Mouse (Mus musculus): Measurements from ENCODE around the gene Msh5. TPM values are rescaled to one million over a fixed set of nuclear protein-coding genes. Genes with fewer than 3 reads are reported as not detected.

Msh5 gene
- polyA plus RNA-seq, 1 experiment from 2014 or later = 3.9 TPM

- H3K4me1 ChIP-seq (replicated peaks) = peaks cover 49% of the 10 kb centered on the region
- 36% methylated on average over 10 of the region's 10 CpGs for WGBS
- H3K36me3 ChIP-seq = peaks cover 35% of the 10 kb centered on the region
- H3K4me3 ChIP-seq = peak overlapping the region; percentile 54
- H3K9me3 ChIP-seq = no peaks in the 10 kb centered on the region
- peaks cover 68% of the 10 kb centered on the region for H3K27me3 ChIP-seq (ENCODE audit: insufficient read depth, poor library complexity, severe bottlenecking)
- DNase-seq (ENCODE audit: low spot score) = no peak
- H3K27ac ChIP-seq = no peak overlapping the region; the same call in 1 of the 2 replicates
Measured at GRCm38 (mm10) chr17:35064378-35064877, 17.9 kb upstream of the Msh5 start.

- 93% methylated on average over 3 of the region's 3 CpGs for WGBS
- Histone ChIP-seq H3K27ac (no peak overlapping the region), H3K4me3 (no peak overlapping the region), H3K36me3 (peaks cover 35% of the 10 kb centered on the region), H3K9me3 (no peaks in the 10 kb centered on the region), H3K27me3 (ENCODE audit: insufficient read depth, poor library complexity, severe bottlenecking) (peaks cover 62% of the 10 kb centered on the region), H3K4me1 (replicated peaks) (peaks cover 54% of the 10 kb centered on the region)
- no peak for DNase-seq (ENCODE audit: low spot score)
Measured at GRCm38 (mm10) chr17:35063466-35063865, 16.9 kb upstream of the Msh5 start.

DNA sequence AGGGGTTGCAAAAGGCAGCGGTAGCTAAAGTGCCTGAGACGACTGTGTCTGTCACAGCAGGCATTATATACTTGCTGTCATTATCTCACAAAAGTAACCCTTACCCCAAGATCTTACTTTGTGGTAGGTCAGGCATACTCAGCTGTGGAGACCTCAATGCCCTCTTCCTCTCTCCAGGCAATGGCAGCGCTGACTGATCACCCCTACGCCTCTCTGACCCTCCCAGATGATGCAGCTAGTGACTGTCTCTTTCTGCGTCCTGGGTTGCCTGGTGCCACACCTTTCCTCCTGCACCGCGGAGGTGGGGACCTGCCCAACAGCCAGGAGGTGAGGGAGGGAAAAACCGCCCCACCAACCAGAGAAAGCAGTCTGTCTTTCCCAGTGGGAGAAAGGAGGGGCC is 14.8 kb upstream of the Msh5 start:
- Histone ChIP-seq H3K27me3 (ENCODE audit: insufficient read depth, poor library complexity, severe bottlenecking) (peaks cover 42% of the 10 kb centered on the region), H3K4me1 (replicated peaks) (peaks cover 61% of the 10 kb centered on the region), H3K9me3 (no peaks in the 10 kb centered on the region), H3K27ac (no peak overlapping the region), H3K4me3 (peak overlapping the region; percentile 93; the same call in 1 of the 2 replicates), H3K36me3 (peaks cover 56% of the 10 kb centered on the region)
- no peak for DNase-seq (ENCODE audit: low spot score)
- WGBS = 87% methylated on average over 8 of the region's 8 CpGs

DNA sequence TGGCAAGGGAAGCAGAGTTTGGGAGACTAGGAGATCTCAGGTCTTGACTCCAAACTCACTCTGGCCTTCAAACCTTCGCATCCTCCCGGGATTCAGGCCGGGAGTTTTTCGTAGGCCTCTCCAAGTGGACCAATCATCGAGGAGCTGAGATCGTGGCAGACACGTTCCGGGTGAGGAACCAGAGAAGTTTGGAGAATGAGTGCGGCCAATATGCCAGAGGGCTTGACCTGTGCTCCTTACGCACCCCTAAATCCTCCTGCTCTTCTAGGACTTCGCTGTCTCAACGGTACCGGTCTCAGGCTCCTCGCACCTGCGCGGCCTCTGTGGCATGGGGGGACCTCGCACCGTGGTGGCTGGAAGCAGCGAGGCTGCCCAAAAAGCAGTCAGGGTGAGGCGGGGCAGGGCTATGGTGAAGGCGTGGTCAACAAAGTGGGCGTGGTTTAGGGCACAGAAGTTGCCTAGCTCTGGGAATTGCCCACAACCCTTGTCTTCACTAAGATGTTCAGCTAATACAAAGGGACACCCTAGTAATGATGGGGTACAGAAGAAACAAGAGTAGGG is 14.3 kb upstream of the Msh5 start:
- Histone ChIP-seq H3K9me3 (no peaks in the 10 kb centered on the region), H3K4me1 (replicated peaks) (peaks cover 59% of the 10 kb centered on the region), H3K27me3 (ENCODE audit: insufficient read depth, poor library complexity, severe bottlenecking) (peaks cover 37% of the 10 kb centered on the region), H3K27ac (peak overlapping the region; percentile 62; the same call in 1 of the 2 replicates), H3K36me3 (peaks cover 60% of the 10 kb centered on the region), H3K4me3 (peak overlapping the region; percentile 93)
- WGBS = 58% methylated on average over 22 of the region's 22 CpGs
- no peak for DNase-seq (ENCODE audit: low spot score)

GRCm38 (mm10) chr17:35060071-35060470 is 13.5 kb upstream of the Msh5 start:
- no peak for DNase-seq (ENCODE audit: low spot score)
- WGBS = 27% methylated on average over 14 of the region's 14 CpGs
- peak overlapping the region; percentile 93 for H3K4me3 ChIP-seq
- H3K4me1 ChIP-seq (replicated peaks) = peaks cover 51% of the 10 kb centered on the region
- no peaks in the 10 kb centered on the region for H3K9me3 ChIP-seq
- peaks cover 29% of the 10 kb centered on the region for H3K27me3 ChIP-seq (ENCODE audit: insufficient read depth, poor library complexity, severe bottlenecking)
- H3K36me3 ChIP-seq = peaks cover 68% of the 10 kb centered on the region
- H3K27ac ChIP-seq = peak overlapping the region; percentile 99

GRCm38 (mm10) chr17:35058911-35059892 is 12.7 kb upstream of the Msh5 start, which contains the start of gene Ddah2:
Ddah2 (plus strand) TSS chr17:35059035.
- peak; percentile 95 for DNase-seq (ENCODE audit: low spot score)
- H3K36me3 ChIP-seq = peaks cover 76% of the 10 kb centered on the region
- H3K27me3 ChIP-seq (ENCODE audit: insufficient read depth, poor library complexity, severe bottlenecking) = peaks cover 21% of the 10 kb centered on the region
- peaks cover 42% of the 10 kb centered on the region for H3K4me1 ChIP-seq (replicated peaks)
- H3K4me3 ChIP-seq = peak within 1 kb of the TSS; percentile 93
- under 1% methylated on average over 57 of the region's 57 CpGs for WGBS
- 0 out of 2 replicates have a peak, but pooled peaks cover 2% of the 10 kb centered on the region for H3K9me3 ChIP-seq
- H3K27ac ChIP-seq = peak within 1 kb of the TSS; percentile 99

GRCm38 (mm10) chr17:35058316-35058715 is 11.8 kb upstream of the Msh5 start:
- WGBS = 74% methylated on average over 9 of the region's 9 CpGs
- H3K9me3 ChIP-seq = 0 out of 2 replicates have a peak, but pooled peaks cover 5% of the 10 kb centered on the region
- DNase-seq (ENCODE audit: low spot score) = no peak
- H3K4me3 ChIP-seq = peak overlapping the region; percentile 93
- H3K27me3 ChIP-seq (ENCODE audit: insufficient read depth, poor library complexity, severe bottlenecking) = peaks cover 12% of the 10 kb centered on the region
- H3K36me3 ChIP-seq = peaks cover 83% of the 10 kb centered on the region
- H3K27ac ChIP-seq = peak overlapping the region; percentile 99
- H3K4me1 ChIP-seq (replicated peaks) = peaks cover 38% of the 10 kb centered on the region

- 73% methylated on average over 3 of the region's 3 CpGs for WGBS
- 0 out of 2 replicates have a peak, but pooled peaks cover 6% of the 10 kb centered on the region for H3K27me3 ChIP-seq (ENCODE audit: insufficient read depth, poor library complexity, severe bottlenecking)
- H3K9me3 ChIP-seq = 0 out of 2 replicates have a peak, but pooled peaks cover 5% of the 10 kb centered on the region
- DNase-seq (ENCODE audit: low spot score) = no peak
- H3K4me3 ChIP-seq = no peak overlapping the region
- peaks cover 44% of the 10 kb centered on the region for H3K4me1 ChIP-seq (replicated peaks)
- no peak overlapping the region for H3K27ac ChIP-seq
- peaks cover 83% of the 10 kb centered on the region for H3K36me3 ChIP-seq
Measured at GRCm38 (mm10) chr17:35057090-35057489, 10.5 kb upstream of the Msh5 start.

GRCm38 (mm10) chr17:35055691-35056495 is 9.3 kb upstream of the Msh5 start:
- peaks cover 44% of the 10 kb centered on the region for H3K4me1 ChIP-seq (replicated peaks)
- peaks cover 73% of the 10 kb centered on the region for H3K36me3 ChIP-seq
- H3K4me3 ChIP-seq = no peak overlapping the region
- H3K27me3 ChIP-seq (ENCODE audit: insufficient read depth, poor library complexity, severe bottlenecking) = no peaks in the 10 kb centered on the region
- DNase-seq (ENCODE audit: low spot score) = no peak
- no peak overlapping the region for H3K27ac ChIP-seq
- 92% methylated on average over 7 of the region's 7 CpGs for WGBS
- 0 out of 2 replicates have a peak, but pooled peaks cover 5% of the 10 kb centered on the region for H3K9me3 ChIP-seq

DNA sequence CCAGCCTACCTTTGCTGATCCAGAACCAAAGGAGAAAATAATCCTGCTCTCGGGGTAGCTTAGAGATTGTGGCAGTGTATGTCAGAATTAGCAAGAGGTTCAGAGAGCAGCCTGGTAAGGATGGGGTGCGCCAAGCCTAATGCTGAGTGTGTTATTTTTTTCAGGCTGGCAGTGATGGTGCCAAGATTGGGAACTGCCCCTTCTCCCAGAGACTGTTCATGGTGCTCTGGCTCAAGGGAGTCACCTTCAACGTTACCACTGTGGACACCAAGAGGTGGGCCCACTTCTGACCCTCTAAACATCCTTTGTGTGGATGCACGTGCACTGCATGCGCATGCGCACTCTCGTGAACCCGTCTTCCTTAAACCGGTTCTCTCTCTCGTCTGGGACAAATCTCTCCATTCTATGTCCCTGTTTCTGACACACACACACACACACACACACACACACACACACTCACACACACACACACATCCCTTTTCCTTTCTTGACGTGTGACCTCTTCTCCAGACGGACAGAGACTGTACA is 5.8 kb upstream of the Msh5 start:
- H3K36me3 ChIP-seq = peaks cover 52% of the 10 kb centered on the region

DNA sequence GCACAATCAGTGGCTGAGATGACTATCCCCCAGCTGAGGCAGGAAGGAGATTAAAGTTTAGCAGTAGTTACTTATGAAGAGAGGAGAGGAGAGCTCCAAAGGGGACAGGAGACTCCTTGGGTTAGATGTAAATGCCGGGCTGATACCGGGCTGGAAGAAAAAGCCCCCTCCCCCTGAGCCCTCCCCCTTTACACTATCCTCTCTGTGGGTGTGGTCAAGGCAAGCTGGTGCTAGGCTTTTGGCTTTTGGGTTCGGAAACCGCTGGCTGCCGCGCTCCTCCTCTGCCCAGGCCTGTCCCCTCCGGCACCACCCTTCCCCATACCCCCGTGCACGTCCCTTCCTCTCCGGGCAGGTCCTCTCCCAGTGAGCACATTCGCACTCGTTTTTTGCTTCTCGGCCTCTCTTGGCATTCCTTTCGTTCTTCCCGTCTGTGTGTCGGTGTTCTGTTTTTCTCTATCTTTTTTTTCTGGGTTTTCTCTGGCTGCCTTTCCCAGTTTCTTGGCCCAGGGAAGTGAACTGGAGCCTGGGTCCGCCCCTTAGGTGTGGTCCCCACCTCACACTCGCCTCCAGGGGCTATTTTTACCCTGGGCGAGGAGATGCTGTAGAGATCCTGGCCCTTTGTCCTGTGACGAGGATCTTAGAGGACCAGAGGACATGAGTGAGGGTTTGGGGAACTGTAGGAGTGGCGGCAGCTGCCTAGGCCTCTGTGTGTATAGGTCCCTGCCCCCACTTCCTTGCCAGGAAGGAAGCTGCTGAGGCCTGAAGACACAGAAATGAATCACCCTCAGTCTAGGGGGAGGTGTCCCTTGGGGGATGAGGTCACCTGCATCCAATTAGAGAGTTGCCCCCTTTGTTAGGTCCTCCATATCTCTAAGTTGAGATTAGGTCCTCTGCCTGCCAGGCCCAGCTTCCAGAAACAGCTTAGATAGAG is 4.9 kb upstream of the Msh5 start:
- Histone ChIP-seq H3K4me3 (peak overlapping the region; percentile 76), H3K27ac (peak overlapping the region; percentile 97), H3K36me3 (peaks cover 44% of the 10 kb centered on the region), H3K9me3 (0 out of 2 replicates have a peak, but pooled peaks cover 5% of the 10 kb centered on the region), H3K4me1 (replicated peaks) (peaks cover 62% of the 10 kb centered on the region), H3K27me3 (ENCODE audit: insufficient read depth, poor library complexity, severe bottlenecking) (no peaks in the 10 kb centered on the region)
- WGBS = 2% methylated on average over 21 of the region's 21 CpGs
- DNase-seq (ENCODE audit: low spot score) = peak; percentile 76

More for the DNA sequence above, 5.8 kb upstream of the Msh5 start:
- Histone ChIP-seq H3K4me3 (peak overlapping the region; percentile 76), H3K27ac (peak overlapping the region; percentile 97), H3K27me3 (ENCODE audit: insufficient read depth, poor library complexity, severe bottlenecking) (no peaks in the 10 kb centered on the region), H3K4me1 (replicated peaks) (peaks cover 53% of the 10 kb centered on the region), H3K9me3 (0 out of 2 replicates have a peak, but pooled peaks cover 5% of the 10 kb centered on the region)
- no peak for DNase-seq (ENCODE audit: low spot score)
- 81% methylated on average over 12 of the region's 12 CpGs for WGBS
